Mouse (Mus musculus) adrenal gland, postnatal 4 days (tissue): ENCODE measurements around the gene Olfr765. TPM values are rescaled to one million over a fixed set of nuclear protein-coding genes. Genes with fewer than 3 reads are reported as not detected.
"Not testable (repeated sequence)": the region's sequence is repeated elsewhere in the genome, so short reads cannot be mapped to it uniquely, and the experiment has no call there.

Experiments used
- DNase-seq, 2 experiments: peaks; one replicate each; pipeline ENCODE4 v3.0.0; 2021 to 2022; ENCODE audit warnings: low spot score in 2 of 2, mixed read lengths in 2 of 2
- long read RNA-seq, 2 experiments: library from polyadenylated mRNA; stranded (forward); transcript quantifications; one replicate each; pipeline ENCODE4 v2.0.0; 2021
- total RNA-seq, 2 experiments: library from RNA; stranded (reverse); gene quantifications; 2 replicates each; pipeline ENCODE4 v1.2.3; 2021

Gene Olfr765
- not detected for total RNA-seq
- long read RNA-seq, experiment 1: 0 reads
- long read RNA-seq, experiment 2: 0 reads

DNA sequence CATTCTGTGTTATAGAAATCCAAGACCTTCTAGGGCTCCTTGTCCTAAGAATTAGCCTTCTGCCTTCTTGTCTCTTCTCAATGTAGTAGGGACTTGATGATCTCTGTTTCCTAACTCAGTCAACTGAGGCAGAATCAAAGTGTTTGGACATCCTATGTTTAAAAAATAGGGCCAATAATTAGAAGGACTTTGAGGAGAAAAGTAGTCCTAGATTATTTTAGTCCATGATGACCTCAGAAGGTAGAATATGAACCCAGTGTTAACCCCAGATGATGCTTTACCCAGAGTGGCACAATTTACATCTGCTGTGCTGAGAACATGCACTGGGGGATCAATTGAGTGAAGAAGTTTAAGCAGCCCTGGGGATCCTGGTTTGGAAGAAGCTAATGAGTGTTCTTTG lies at the start of gene Olfr765:
TSS of gene Olfr765 (minus strand) at position 101 of the 400 bp plus-strand sequence.
- not testable (repeated sequence) for DNase-seq

DNA sequence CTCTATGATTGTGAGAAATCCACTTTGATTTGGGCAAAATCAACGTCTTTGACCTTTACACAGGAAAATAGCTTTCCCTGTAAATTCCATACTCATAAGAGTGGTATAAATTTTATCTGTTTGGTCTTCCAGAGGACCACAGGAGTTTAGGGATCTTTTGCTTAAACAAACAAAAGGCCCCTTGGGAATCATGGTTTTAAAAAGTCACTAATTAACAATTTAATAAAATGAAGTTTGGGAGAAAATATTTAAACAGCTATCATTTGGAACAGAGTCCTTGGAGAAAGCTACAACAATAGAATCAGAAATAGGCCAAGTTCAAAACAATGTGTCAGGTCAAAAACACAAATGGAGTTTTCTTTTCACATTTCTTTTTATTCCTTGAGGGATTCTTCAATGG lies 49.5 kb upstream of the Olfr765 start, which contains the start of gene Olfr768:
TSS of gene Olfr768 (minus strand) at position 101 of the 400 bp plus-strand sequence.
- DNase-seq: no peak

DNA sequence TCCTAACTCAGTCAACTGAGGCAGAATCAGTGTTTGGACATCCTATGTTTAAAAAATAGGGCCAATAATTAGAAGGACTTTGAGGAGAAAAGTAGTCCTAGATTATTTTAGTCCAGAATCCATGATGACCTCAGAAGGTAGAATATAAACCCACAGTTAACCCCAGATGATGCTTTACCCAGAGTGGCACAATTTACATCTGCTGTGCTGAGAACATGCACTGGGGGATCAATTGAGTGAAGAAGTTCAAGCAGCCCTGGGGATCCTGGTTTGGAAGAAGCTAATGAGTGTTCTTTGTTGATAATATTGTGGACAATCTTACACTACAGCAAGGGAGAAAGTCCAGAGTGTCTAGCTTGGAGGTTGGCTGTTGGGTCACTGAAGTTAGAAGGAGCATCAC lies 33.0 kb upstream of the Olfr765 start, which contains the start of gene Olfr767:
TSS of gene Olfr767 (minus strand) at position 101 of the 400 bp plus-strand sequence.
- DNase-seq: not testable (repeated sequence)

DNA sequence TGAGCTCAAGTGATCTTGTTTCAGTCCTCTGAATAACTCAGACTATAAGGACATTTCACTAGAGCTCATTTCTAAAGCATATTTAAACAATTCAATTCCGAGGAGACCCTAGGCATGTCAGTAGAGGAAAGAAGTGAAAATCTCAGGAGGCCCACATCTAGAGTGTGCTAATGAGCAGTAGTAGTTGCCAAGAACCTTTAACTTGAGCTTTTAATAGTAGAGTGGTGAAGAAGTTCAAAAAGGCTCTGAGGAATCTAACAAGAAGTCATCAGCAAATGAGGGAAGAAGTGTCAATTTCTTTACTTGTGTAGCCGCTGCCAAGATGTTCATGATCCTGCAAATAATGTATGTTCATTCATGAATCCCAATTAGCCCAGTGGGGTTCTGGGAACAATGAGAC lies 19.1 kb upstream of the Olfr765 start, which contains the start of gene Olfr766-ps1:
TSS of gene Olfr766-ps1 (minus strand) at position 101 of the 400 bp plus-strand sequence.
- DNase-seq: no peak

DNA sequence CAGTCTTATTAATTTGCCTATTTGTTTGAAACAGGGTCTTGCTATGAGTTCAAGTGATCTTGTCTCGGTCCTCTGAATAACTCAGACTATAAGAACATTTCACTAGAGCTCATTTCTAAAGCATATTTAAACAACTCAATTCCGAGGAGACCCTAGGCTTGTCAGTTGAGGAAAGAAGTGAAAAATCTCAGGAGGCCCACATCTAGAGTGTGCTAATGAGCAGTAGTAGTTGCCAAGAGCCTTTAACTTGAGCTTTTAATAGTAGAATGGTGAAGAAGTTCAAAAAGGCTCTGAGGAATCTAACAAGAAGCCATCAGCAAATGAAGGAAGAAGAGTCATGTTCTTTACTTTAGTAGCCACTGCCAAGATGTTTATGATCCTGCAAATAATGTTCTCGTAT lies 10.0 kb downstream of the Olfr765 start, which contains the start of gene Olfr764-ps1:
TSS of gene Olfr764-ps1 (minus strand) at position 101 of the 400 bp plus-strand sequence.
- DNase-seq: no peak

DNA sequence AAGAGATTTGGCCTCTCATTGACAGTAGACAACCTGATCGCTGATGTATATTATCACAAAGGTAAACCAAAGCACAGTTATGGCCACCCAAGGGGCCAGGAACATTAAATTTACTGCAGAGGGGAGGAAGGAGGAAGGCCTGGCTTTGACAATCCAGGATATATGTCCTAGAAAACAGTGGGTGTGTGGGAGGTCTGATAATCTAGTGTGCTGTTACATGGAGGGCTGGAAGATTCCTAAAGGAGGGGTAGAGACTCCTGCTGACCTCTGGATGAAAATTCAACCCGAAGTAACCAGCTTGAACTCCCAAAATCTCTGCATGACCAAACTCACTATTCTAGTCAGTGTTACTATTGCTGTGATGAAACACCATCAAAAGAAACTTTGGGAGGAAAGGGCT lies 21.5 kb downstream of the Olfr765 start:
- DNase-seq: no peak

DNA sequence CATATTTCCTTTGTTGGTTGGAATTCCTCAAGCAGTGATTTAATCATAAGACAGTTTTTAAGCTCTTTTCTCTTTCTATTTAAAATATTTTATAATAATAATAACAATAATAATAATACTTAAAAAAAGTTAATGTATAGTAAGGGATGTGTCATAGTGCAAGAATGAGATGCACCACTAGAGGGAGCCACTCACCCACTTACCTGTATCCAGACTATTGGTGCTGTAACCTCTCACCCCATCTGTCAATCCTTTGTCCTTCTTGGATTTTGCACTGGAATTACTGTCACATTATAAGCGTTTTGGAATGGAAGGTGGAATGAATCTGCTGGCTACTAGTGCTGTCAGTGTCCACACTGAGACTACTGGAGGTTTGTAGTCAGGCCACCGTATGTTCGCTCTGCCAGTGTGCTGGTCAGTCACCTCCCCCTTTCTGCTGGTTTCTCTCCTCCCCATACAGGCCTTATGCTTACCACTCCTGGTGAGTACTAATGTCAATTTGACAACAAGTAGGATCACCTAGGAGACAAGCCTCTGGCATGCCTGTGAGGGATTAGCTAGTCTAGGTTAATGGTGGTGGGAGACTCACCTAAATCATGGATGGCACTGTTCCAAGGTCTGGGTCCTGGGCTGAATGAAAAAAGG lies 23.7 kb downstream of the Olfr765 start:
- DNase-seq: no peak

DNA sequence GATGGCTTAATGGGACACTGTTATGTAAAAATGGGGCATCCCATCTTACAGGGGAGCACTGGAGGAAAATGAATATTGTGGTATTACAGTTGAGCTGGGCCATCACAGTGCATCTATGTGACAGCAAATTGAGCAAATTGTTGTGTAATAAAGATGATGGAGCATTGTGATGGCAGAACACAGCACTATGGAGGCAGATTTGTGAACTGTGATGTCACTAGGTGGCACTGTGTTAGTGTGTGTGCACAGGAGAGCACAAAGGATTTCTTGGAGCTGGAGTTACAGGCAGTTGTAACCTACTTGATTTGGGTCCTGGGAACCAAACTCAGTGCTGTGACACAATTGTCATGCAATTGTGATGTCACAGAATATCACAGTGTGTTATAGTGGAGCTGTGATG lies 26.5 kb downstream of the Olfr765 start:
- DNase-seq: no peak

DNA sequence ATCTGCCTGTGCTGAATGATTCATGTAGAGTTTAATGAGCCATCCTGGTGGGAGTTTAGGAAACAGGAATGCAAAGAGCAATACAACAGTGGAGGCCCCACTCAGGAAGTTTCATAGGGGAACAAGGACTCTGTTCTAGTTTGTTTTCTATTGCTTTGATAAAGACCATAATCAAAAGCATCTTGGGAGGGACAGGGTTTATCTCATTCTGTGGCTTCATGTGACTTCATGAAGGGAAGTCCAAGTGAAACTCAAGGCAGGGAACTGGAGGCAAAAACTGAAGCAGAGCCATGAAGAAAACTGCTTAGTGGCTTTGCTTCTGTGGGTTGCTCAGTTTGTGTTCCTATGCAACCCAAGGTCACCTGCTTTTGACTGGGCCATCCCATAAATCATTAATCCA lies 35.3 kb downstream of the Olfr765 start:
- DNase-seq: no peak

DNA sequence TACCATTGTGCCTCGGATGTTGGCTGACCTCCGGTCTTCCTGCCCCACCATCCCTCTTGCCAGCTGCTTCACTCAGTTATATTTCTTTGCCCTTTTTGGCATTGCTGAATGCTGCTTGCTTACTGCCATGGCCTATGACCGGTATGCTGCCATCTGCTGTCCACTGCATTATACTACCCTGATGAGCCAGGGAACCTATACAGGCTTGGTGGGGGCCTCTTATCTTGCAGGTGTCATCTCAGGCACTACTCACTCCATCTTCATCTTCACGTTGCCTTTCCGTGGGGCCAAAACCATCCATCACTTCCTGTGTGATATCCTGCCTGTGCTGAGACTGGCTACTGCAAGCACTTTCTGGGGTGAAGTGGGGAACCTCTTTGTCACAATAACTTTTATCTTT lies 38.3 kb downstream of the Olfr765 start:
- not testable (repeated sequence) for DNase-seq

DNA sequence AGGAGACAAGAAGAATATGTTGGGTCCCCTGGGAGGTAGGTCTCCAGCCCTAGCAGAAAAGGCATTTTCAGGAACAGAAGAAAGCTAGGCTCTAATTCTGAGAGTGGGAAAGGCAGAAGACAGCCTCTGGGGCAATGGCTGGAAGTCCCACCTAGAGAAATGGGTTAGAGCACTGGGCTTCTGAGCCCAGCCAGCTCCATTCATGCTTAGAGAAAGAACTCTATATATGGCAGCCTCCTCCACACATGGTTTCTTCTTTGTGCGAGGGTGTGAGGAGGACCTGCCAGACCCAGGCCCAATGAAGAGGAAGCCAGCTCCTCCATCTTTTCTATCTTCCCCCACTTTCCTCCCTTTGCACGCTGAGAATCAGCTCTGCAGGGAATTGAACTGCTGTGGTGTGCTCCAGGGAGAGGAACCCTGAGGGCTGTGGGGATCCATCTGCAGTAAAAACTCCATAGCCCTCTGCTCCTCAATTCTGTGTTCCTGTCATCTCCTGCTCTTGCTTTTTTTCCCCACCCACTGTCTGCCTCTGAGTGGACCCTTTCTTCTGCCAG lies 39.4 kb downstream of the Olfr765 start, which contains the start of gene Olfr763:
TSS of gene Olfr763 (plus strand) at position 504 of the 554 bp plus-strand sequence.
- DNase-seq: no peak

DNA sequence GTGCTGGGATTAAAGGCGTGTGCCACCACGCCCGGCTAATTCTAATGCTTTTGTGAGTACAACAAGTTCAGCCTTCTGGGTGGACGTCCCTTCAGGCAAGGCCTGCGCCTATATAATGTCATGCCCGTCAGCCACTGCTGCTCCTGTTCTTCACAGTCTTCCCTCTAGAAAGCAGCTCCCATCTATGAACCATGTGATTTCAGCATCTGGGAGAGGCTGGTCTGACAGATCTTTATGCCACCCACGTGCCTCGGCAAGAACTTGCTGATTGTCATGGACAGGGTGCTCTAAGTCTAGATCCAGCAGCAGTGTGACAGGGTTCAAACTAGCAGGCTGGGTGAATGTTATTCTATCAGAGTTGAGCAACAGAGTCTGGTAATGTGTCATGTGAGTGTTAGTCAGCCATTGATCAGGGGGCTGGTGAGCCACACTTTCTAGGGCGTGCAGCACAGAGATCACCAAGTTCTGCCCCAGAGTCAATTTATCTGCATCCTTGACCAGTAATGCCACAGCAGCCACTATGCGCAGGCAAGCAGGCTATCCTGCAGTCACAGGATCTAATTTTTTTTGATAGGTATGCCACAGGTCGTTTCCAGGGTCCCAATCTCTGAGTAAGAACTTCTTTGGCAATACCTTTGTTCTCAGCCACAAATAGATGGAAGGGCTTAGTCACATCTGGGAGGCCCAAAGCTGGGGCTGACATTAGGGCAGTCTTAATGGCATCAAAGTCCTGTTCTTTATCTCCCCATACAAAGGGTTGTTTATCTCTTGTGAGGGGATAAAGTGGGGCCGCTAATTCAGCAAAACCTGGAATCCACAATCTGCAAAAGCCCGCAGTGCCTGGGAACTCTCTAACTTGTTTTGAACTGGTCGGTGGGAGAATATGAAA lies 45.5 kb downstream of the Olfr765 start:
- no peak for DNase-seq

DNA sequence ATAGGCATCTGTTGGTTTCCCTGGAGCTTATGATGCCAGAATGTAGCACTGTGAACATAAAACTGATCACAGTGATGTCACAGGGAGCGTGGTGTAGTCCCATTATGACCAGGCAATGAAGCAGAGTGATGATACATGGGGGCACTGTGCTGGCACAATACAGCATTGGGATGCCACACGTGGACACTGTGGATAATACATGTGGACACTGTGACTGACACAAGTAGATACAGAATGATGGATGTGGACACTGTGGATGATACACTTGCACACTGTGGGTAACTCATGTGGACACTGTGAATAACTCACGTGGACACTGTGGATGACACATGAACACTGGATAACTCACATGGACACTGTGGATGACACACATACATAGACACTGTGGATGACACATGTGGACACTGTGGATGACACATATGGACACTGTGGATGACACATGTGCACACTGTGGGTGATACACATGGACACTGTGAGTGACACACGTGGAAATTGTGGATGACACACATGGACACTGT lies 53.2 kb downstream of the Olfr765 start:
- no peak for DNase-seq

DNA sequence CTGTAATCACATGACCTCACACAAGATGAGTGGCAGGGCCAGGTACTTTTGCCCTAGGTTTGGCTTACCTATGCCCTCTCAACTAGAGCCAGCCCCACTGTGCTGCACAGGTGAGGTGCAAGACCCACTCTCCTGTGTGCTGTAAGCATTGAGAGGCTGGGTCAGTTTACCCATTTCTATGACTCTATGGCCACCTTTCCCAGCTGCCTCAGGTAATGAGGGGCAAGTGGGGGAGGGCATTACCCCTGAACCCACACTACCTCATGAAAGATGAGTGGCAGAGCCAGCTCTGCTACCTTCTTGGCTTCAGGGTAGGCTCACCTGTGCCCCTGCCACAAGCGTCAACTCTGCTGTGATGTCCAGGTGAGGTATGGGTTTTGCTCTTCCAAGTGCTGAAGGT lies 54.0 kb downstream of the Olfr765 start:
- DNase-seq: no peak

Other genes starting within 250 kb of the Olfr765 start
- gene Dnajc14, start 245.9 kb downstream of the Olfr765 start, total RNA-seq: 10 to 100 TPM; 76.6 to 80.8 TPM
- gene Tmem198b, start 245.6 kb downstream of the Olfr765 start, total RNA-seq: 10 to 100 TPM; 18.0 to 19.5 TPM
- 10 to 100 TPM; 52.2 to 64.4 TPM for gene Sarnp, start 232.7 kb downstream of the Olfr765 start, total RNA-seq
- 10 to 100 TPM; 31.6 to 32.4 TPM for gene Ormdl2, start 228.4 kb downstream of the Olfr765 start, total RNA-seq
- gene Gdf11, start 158.3 kb downstream of the Olfr765 start, total RNA-seq: 1 to 10 TPM; 5.1 to 8.9 TPM
- 100 to 1,000 TPM; 304 to 317 TPM for gene Cd63, start 149.0 kb downstream of the Olfr765 start, total RNA-seq
- gene Rdh5, start 127.1 kb downstream of the Olfr765 start, total RNA-seq: 10 to 100 TPM; 13.5 to 24.2 TPM
- gene Bloc1s1, start 126.0 kb downstream of the Olfr765 start, total RNA-seq: 100 to 1,000 TPM; 158 to 168 TPM
- gene Itga7, start 116.2 kb downstream of the Olfr765 start, total RNA-seq: 10 to 100 TPM; 13.9 to 17.2 TPM
- 10 to 100 TPM in 1 of 2 experiments, 1 to 10 TPM in 1; 5.4 to 10.0 TPM for gene Mettl7b, start 89.0 kb downstream of the Olfr765 start, total RNA-seq
- gene Olfr9, start 60.6 kb downstream of the Olfr765 start, total RNA-seq: not detected
- gene Olfr763, start 39.2 kb downstream of the Olfr765 start, total RNA-seq: not detected
- gene Olfr764-ps1, start 10.1 kb downstream of the Olfr765 start, total RNA-seq: not detected
- not detected for gene Olfr766-ps1, start 19.0 kb upstream of the Olfr765 start, total RNA-seq
- gene Olfr767, start 32.9 kb upstream of the Olfr765 start, total RNA-seq: not detected
- gene Olfr768, start 49.4 kb upstream of the Olfr765 start, total RNA-seq: not detected
- not detected for gene Olfr769, start 67.9 kb upstream of the Olfr765 start, total RNA-seq
- gene Olfr770, start 89.0 kb upstream of the Olfr765 start, total RNA-seq: not detected
- not detected for gene Olfr771, start 114.8 kb upstream of the Olfr765 start, total RNA-seq
- not detected for gene Olfr772, start 127.9 kb upstream of the Olfr765 start, total RNA-seq
- gene Olfr773, start 137.4 kb upstream of the Olfr765 start, total RNA-seq: not detected
- gene Olfr774, start 186.2 kb upstream of the Olfr765 start, total RNA-seq: not detected
- gene Olfr775, start 198.4 kb upstream of the Olfr765 start, total RNA-seq: not detected
- gene Olfr776, start 209.1 kb upstream of the Olfr765 start, total RNA-seq: not detected
- gene Olfr777, start 221.5 kb upstream of the Olfr765 start, total RNA-seq: not detected